Comparison of ENCODE assay signal across 9 mouse cellular contexts in genomic region chr17:32023088-32023487, GRCm38 (mm10). TPM values are rescaled to one million over a fixed set of nuclear protein-coding genes. Genes with fewer than 3 reads are reported as not detected.
A peak's percentile ranks its signal among the peaks of the same experiment; 100 is the strongest.
DNase-seq lines count a peak whose midpoint lies in the region; ATAC-seq and TF ChIP-seq lines count a peak whose summit lies in the region.
"Had no signal": no experiment of that assay in that cellular context is flagged by ENCODE, and none has a peak within 500 bp of the region (broad histone marks: within the 10 kb centered on the region; RNA-seq: fewer than 3 reads in every experiment).

No protein-coding gene starts in this region.

- no peak overlapping the region for H3K4me3 ChIP-seq in heart, embryonic 10.5 days
- H3K4me3 ChIP-seq in myocyte, result no peak overlapping the region
- no peak overlapping the region for H3K4me3 ChIP-seq in hindbrain, embryonic 10.5 days
- H3K4me3 ChIP-seq: limb, embryonic 13.5 days had no signal

- H3K79me2 ChIP-seq in myocyte (ENCODE audit: control insufficient read depth, insufficient read depth), result no peaks in the 10 kb centered on the region

- peak; percentile 90 for ATAC-seq in CD4-positive, CD25-positive, alpha-beta regulatory T cell, adult 4 months
- ATAC-seq in megakaryocyte, adult 5-6 weeks (ENCODE audit: poor library complexity, severe bottlenecking), result no peak

- no peaks in the 10 kb centered on the region for H3K9me3 ChIP-seq in heart, embryonic 10.5 days
- no peaks in the 10 kb centered on the region for H3K9me3 ChIP-seq in hindbrain, embryonic 10.5 days
- H3K9me3 ChIP-seq: limb, embryonic 13.5 days had no signal

- DNase-seq in heart, adult 18-20 months, result peak; percentile 45
- DNase-seq in heart, embryonic 10.5 days (ENCODE audit: low spot score), result no peak
- DNase-seq in frontal cortex, postnatal 14 days (ENCODE audit: low spot score in 2 of 2), result peak; percentile 54 to 70
- no peak for DNase-seq in B cell, adult 2 months
- no peak for DNase-seq in hindbrain, embryonic 10.5 days (ENCODE audit: low spot score)

- H3ac ChIP-seq in myocyte (ENCODE audit: control insufficient read depth, insufficient read length), result no peak overlapping the region

- no peak for TF ChIP-seq POLR2A in myocyte (IDR thresholded peaks at IDR 0.05; ENCODE audit: insufficient read length, low read depth)

- WGBS in heart, embryonic 10.5 days, result 72% methylated on average over 8 of the region's 8 CpGs
- 85% methylated on average over 8 of the region's 8 CpGs for WGBS in hindbrain, embryonic 10.5 days

- no peaks in the 10 kb centered on the region for H3K27me3 ChIP-seq in heart, embryonic 10.5 days (ENCODE audit: insufficient read depth, poor library complexity, severe bottlenecking)
- H3K27me3 ChIP-seq in myocyte (ENCODE audit: control insufficient read depth, insufficient read depth, insufficient read length), result no peaks in the 10 kb centered on the region
- H3K27me3 ChIP-seq in hindbrain, embryonic 10.5 days (ENCODE audit: insufficient read depth, poor library complexity, severe bottlenecking), result no peaks in the 10 kb centered on the region
- H3K27me3 ChIP-seq: limb, embryonic 13.5 days had no signal

- peak overlapping the region; percentile 71 for H3K4me2 ChIP-seq in myocyte (ENCODE audit: low read depth)
- H3K4me2 ChIP-seq: limb, embryonic 13.5 days had no signal

- peaks cover under 1% of the 10 kb centered on the region; the same call in 1 of the 2 replicates for H3K4me1 ChIP-seq in heart, embryonic 10.5 days
- H3K4me1 ChIP-seq in hindbrain, embryonic 10.5 days (replicated peaks), result peaks cover 12% of the 10 kb centered on the region

- no peaks in the 10 kb centered on the region for H3K36me3 ChIP-seq in heart, embryonic 10.5 days
- no peaks in the 10 kb centered on the region for H3K36me3 ChIP-seq in myocyte (ENCODE audit: control insufficient read depth, insufficient read depth)
- no peaks in the 10 kb centered on the region for H3K36me3 ChIP-seq in hindbrain, embryonic 10.5 days
- H3K36me3 ChIP-seq: limb, embryonic 13.5 days had no signal

- H3K27ac ChIP-seq in heart, embryonic 10.5 days, result no peak overlapping the region
- H3K27ac ChIP-seq in hindbrain, embryonic 10.5 days, result no peak overlapping the region
- H3K27ac ChIP-seq: limb, embryonic 13.5 days had no signal

TF ChIP-seq in myocyte, 11 proteins besides CTCF, POLR2A, EP300 and RAD21:
- no peak for TF ChIP-seq E2F4 (IDR thresholded peaks at IDR 0.05; ENCODE audit: insufficient read depth)
- peak; percentile 58 to 91 (median 85) for TF ChIP-seq MYOD1 (IDR thresholded peaks at IDR 0.05; ENCODE audit: control insufficient read depth in 1 of 3, insufficient read length in 2 of 3, low read depth in 2 of 3)
- TF ChIP-seq SRF (IDR thresholded peaks at IDR 0.05; ENCODE audit: control insufficient read depth, insufficient read length, low read depth), result peak; percentile 42
- TF ChIP-seq CEBPB (IDR thresholded peaks at IDR 0.05; ENCODE audit: insufficient read depth, poor library complexity, severe bottlenecking), result 0 out of 2 replicates have a peak, but pooled peaks have one; percentile 30
- TF ChIP-seq POLR2AphosphoS2 (IDR thresholded peaks at IDR 0.05; ENCODE audit: insufficient read length, low read depth), result no peak
- TF ChIP-seq MYOG (IDR thresholded peaks at IDR 0.05; ENCODE audit: control insufficient read depth in 1 of 3, insufficient read depth in 1 of 3, insufficient read length in 2 of 3, low read depth in 2 of 3), result peak; percentile 21 to 86 (median 57)
- TF ChIP-seq TCF12 (IDR thresholded peaks at IDR 0.05; ENCODE audit: insufficient read depth, poor library complexity, severe bottlenecking), result peak; percentile 52
- TF ChIP-seq REST (IDR thresholded peaks at IDR 0.05; ENCODE audit: insufficient read depth, insufficient read length), result no peak
- TF ChIP-seq MAX (IDR thresholded peaks at IDR 0.05; ENCODE audit: low read depth), result peak; percentile 4
- peak; percentile 33 for TF ChIP-seq TCF3 (IDR thresholded peaks at IDR 0.05; ENCODE audit: insufficient read length, low read depth)
- TF ChIP-seq USF1 (IDR thresholded peaks at IDR 0.05; ENCODE audit: low read depth), result no peak
TF ChIP-seq in myocyte: peak in this region for 7.

RNA-seq across cellular contexts. Expression of gene Rrp1b, which starts 12.8 kb away (rescaled TPM):
- 1 to 10 TPM; 6.3 to 6.9 TPM for total RNA-seq in heart, adult 18-20 months (2021)
- 51.2 and 76.6 TPM in 2 replicates for polyA plus RNA-seq in heart, embryonic 10.5 days (2016; fragmentation: Nextera tagmentation; extraction: Ambion mirVana)
- 10 to 100 TPM; 57.7 to 68.2 TPM for polyA plus RNA-seq in CD4-positive, CD25-positive, alpha-beta regulatory T cell, adult 4 months (2017; shearing (Covaris generic))
- polyA plus RNA-seq in myocyte (2012; fragmentation: generic; extraction: Trizol), result 13.1 TPM
- 16.8 and 18.9 TPM in 2 replicates for total RNA-seq in megakaryocyte, adult 5-6 weeks (2015)
- 18.3 and 19.1 TPM in 2 replicates for total RNA-seq in megakaryocyte, adult 5-6 weeks (2017)
- polyA plus RNA-seq in hindbrain, embryonic 10.5 days (2016; fragmentation: Nextera tagmentation; extraction: Ambion mirVana), result 73.4 and 99.0 TPM in 2 replicates

RNA-seq across cellular contexts. Expression of gene Hsf2bp, which starts 13.1 kb away (rescaled TPM):
- total RNA-seq in heart, adult 18-20 months (2021), result 1 to 10 TPM; 1.2 to 1.4 TPM
- polyA plus RNA-seq in heart, embryonic 10.5 days (2016; fragmentation: Nextera tagmentation; extraction: Ambion mirVana), result 0.57 and 0.62 TPM in 2 replicates
- 1 to 10 TPM; 2.7 to 2.9 TPM for polyA plus RNA-seq in CD4-positive, CD25-positive, alpha-beta regulatory T cell, adult 4 months (2017; shearing (Covaris generic))
- polyA plus RNA-seq in myocyte (2012; fragmentation: generic; extraction: Trizol), result 4.9 TPM
- not detected in 2 replicates for total RNA-seq in megakaryocyte, adult 5-6 weeks (2015)
- not detected in 2 replicates for total RNA-seq in megakaryocyte, adult 5-6 weeks (2017)
- 0.30 and 0.37 TPM in 2 replicates for polyA plus RNA-seq in hindbrain, embryonic 10.5 days (2016; fragmentation: Nextera tagmentation; extraction: Ambion mirVana)

Comparison
In these comparisons a context has a peak if more than half of its experiments do, and no peak if none do; other contexts are left out.
1. DNase-seq: peak in heart, adult 18-20 months (2 of 2) and frontal cortex, postnatal 14 days (2 of 2); none in heart, embryonic 10.5 days (single experiment), B cell, adult 2 months (0 of 2) and hindbrain, embryonic 10.5 days (single experiment).